In the genomic region with DNA sequence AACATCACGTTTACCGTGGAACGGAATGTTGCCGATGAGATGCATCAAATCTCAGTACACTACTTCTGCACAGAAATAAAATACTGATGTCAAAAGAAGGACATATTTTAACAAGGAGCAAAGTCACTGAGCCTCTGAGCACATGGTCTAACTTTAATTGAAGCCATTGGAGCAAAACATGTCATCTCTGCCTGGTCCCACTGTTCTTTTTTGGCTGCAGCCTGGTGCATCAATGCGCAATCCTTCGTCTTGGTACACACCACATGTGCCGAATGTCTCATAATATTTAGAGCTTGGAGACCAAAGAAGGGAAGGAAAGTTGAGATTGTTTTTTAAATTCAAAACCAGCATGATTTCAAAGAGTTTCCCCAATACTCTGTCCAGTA, we compare ENCODE assay signal across 17 mouse cellular contexts.
A peak's percentile ranks its signal among the peaks of the same experiment; 100 is the strongest.
DNase-seq lines count a peak whose midpoint lies in the region; ATAC-seq and TF ChIP-seq lines count a peak whose summit lies in the region.
"Had no signal": no experiment of that assay in that cellular context is flagged by ENCODE, and none has a peak within 500 bp of the region (broad histone marks: within the 10 kb centered on the region; RNA-seq: fewer than 3 reads in every experiment).

No protein-coding gene starts in this region.

- H3K27ac ChIP-seq in forebrain, postnatal 0 days (ENCODE audit: low read depth, low read length): no peak overlapping the region
- 0 out of 2 replicates have a peak overlapping the region, but pooled peaks have one; percentile 36 for H3K27ac ChIP-seq in hindbrain, embryonic 16.5 days (ENCODE audit: low read depth, low read length)
- no peak overlapping the region for H3K27ac ChIP-seq in neural tube, embryonic 14.5 days (ENCODE audit: low read depth, low read length)
- no peak overlapping the region for H3K27ac ChIP-seq in liver, postnatal 0 days (ENCODE audit: low read depth)
- H3K27ac ChIP-seq: embryonic facial prominence, embryonic 12.5 days; gastrocnemius, adult 2 months had no signal

- peak overlapping the region; percentile 20; the same call in 1 of the 2 replicates for H3K4me2 ChIP-seq in forebrain, postnatal 0 days (ENCODE audit: low read depth)
- H3K4me2 ChIP-seq in hindbrain, embryonic 16.5 days (ENCODE audit: low read length): peak overlapping the region; percentile 10
- H3K4me2 ChIP-seq in neural tube, embryonic 14.5 days (ENCODE audit: low read depth, low read length): no peak overlapping the region
- H3K4me2 ChIP-seq in liver, postnatal 0 days (ENCODE audit: low read depth, low read length): no peak overlapping the region
- H3K4me2 ChIP-seq: embryonic facial prominence, embryonic 12.5 days; liver, embryonic 11.5 days had no signal

- H3K9ac ChIP-seq in forebrain, postnatal 0 days: no peak overlapping the region
- no peak overlapping the region for H3K9ac ChIP-seq in hindbrain, embryonic 16.5 days (ENCODE audit: low read depth, low read length)
- no peak overlapping the region for H3K9ac ChIP-seq in neural tube, embryonic 14.5 days (replicated peaks; ENCODE audit: low read depth, low read length)
- no peak overlapping the region for H3K9ac ChIP-seq in liver, postnatal 0 days (replicated peaks)
- H3K9ac ChIP-seq: embryonic facial prominence, embryonic 12.5 days had no signal

- no peak for TF ChIP-seq CTCF in forebrain, postnatal 0 days (IDR thresholded peaks at IDR 0.05; ENCODE audit: low read depth)
- TF ChIP-seq CTCF in liver, postnatal 0 days (IDR thresholded peaks at IDR 0.05; ENCODE audit: low read depth): no peak

- TF ChIP-seq EP300 in liver, postnatal 0 days (IDR thresholded peaks at IDR 0.05; ENCODE audit: low read depth): no peak

- peak; percentile 3 for DNase-seq in layer of hippocampus, adult 11-12 months (ENCODE audit: low spot score)
- no peak for DNase-seq in layer of hippocampus, adult 18-20 months (ENCODE audit: low spot score in 2 of 2)
- DNase-seq in forebrain, postnatal 0 days: no peak
- no peak for DNase-seq in liver, postnatal 0 days
- no peak for DNase-seq in urinary bladder, postnatal 14 days (ENCODE audit: low spot score)
- DNase-seq: adrenal gland, postnatal 10 days; kidney, adult 18-20 months; lung, adult 2 months; lung, postnatal 14 days; thymus, postnatal 14 days had no signal

- H3K27me3 ChIP-seq in forebrain, postnatal 0 days (ENCODE audit: insufficient read depth, low read length): no peaks in the 10 kb centered on the region
- H3K27me3 ChIP-seq in hindbrain, embryonic 16.5 days (replicated peaks; ENCODE audit: control insufficient read depth, insufficient read depth, low read length): no peaks in the 10 kb centered on the region
- no peaks in the 10 kb centered on the region for H3K27me3 ChIP-seq in neural tube, embryonic 14.5 days (ENCODE audit: control insufficient read depth, insufficient read depth, low read length)
- no peaks in the 10 kb centered on the region for H3K27me3 ChIP-seq in liver, postnatal 0 days (ENCODE audit: insufficient read depth, low read length)
- H3K27me3 ChIP-seq: embryonic facial prominence, embryonic 12.5 days had no signal

- no peak overlapping the region for H3K4me3 ChIP-seq in forebrain, postnatal 0 days (ENCODE audit: low read depth, low read length)
- no peak overlapping the region for H3K4me3 ChIP-seq in hindbrain, embryonic 16.5 days (ENCODE audit: low read length)
- H3K4me3 ChIP-seq in neural tube, embryonic 14.5 days (ENCODE audit: low read depth, low read length): no peak overlapping the region
- no peak overlapping the region for H3K4me3 ChIP-seq in liver, postnatal 0 days (ENCODE audit: low read depth, low read length)
- H3K4me3 ChIP-seq: embryonic facial prominence, embryonic 12.5 days; gastrocnemius, adult 2 months had no signal

- no peaks in the 10 kb centered on the region for H3K9me3 ChIP-seq in forebrain, postnatal 0 days (ENCODE audit: low read length)
- no peaks in the 10 kb centered on the region for H3K9me3 ChIP-seq in hindbrain, embryonic 16.5 days (ENCODE audit: control insufficient read depth, low read length)
- H3K9me3 ChIP-seq in neural tube, embryonic 14.5 days (ENCODE audit: control insufficient read depth, low read length): no peaks in the 10 kb centered on the region
- H3K9me3 ChIP-seq in liver, postnatal 0 days (ENCODE audit: low read length): no peaks in the 10 kb centered on the region
- H3K9me3 ChIP-seq: embryonic facial prominence, embryonic 12.5 days had no signal

- WGBS in forebrain, postnatal 0 days: 26% methylated on average over 7 of the region's 7 CpGs
- WGBS in hindbrain, embryonic 16.5 days: 36% methylated on average over 7 of the region's 7 CpGs
- 64% methylated on average over 7 of the region's 7 CpGs for WGBS in neural tube, embryonic 14.5 days
- WGBS in liver, postnatal 0 days (ENCODE audit: insufficient replicate concordance): 87% methylated on average over 7 of the region's 7 CpGs

- H3K4me1 ChIP-seq in forebrain, postnatal 0 days (ENCODE audit: insufficient read depth): 0 out of 2 replicates have a peak, but pooled peaks cover 7% of the 10 kb centered on the region
- no peaks in the 10 kb centered on the region; the same call in 1 of the 2 replicates for H3K4me1 ChIP-seq in hindbrain, embryonic 16.5 days (ENCODE audit: control insufficient read depth, insufficient read depth, low read depth, low read length)
- no peaks in the 10 kb centered on the region for H3K4me1 ChIP-seq in neural tube, embryonic 14.5 days (ENCODE audit: control insufficient read depth, insufficient read depth, low read length)
- no peaks in the 10 kb centered on the region for H3K4me1 ChIP-seq in liver, postnatal 0 days (ENCODE audit: insufficient read depth)
- H3K4me1 ChIP-seq: embryonic facial prominence, embryonic 12.5 days had no signal

- peak; percentile 67 for ATAC-seq in forebrain, postnatal 0 days
- peak; percentile 85 for ATAC-seq in hindbrain, embryonic 16.5 days
- ATAC-seq in neural tube, embryonic 14.5 days (ENCODE audit: low read depth): peak; percentile 56; the same call in 1 of the 2 replicates
- no peak for ATAC-seq in liver, postnatal 0 days
- ATAC-seq: activated CD4-positive, CD25-positive, alpha-beta regulatory T cell, adult 4 months; inflammation-experienced regulatory T-cells, adult 6 months had no signal

- no peaks in the 10 kb centered on the region for H3K36me3 ChIP-seq in forebrain, postnatal 0 days (ENCODE audit: insufficient read depth)
- H3K36me3 ChIP-seq in hindbrain, embryonic 16.5 days (ENCODE audit: control insufficient read depth, insufficient read depth, low read length): no peaks in the 10 kb centered on the region
- no peaks in the 10 kb centered on the region for H3K36me3 ChIP-seq in neural tube, embryonic 14.5 days (ENCODE audit: control insufficient read depth, insufficient read depth, low read length)
- no peaks in the 10 kb centered on the region for H3K36me3 ChIP-seq in liver, postnatal 0 days (replicated peaks; ENCODE audit: insufficient read depth, low read length)
- H3K36me3 ChIP-seq: embryonic facial prominence, embryonic 12.5 days had no signal

Comparison
In these comparisons a context has a peak if more than half of its experiments do, and no peak if none do; other contexts are left out.
1. H3K4me2 ChIP-seq: peak in forebrain, postnatal 0 days (single experiment) and hindbrain, embryonic 16.5 days (single experiment); none in neural tube, embryonic 14.5 days (single experiment) and liver, postnatal 0 days (single experiment).